Mouse (Mus musculus) bone marrow macrophage, adult 2 months (primary cell): ENCODE measurements around the gene Rexo1. TPM values are rescaled to one million over a fixed set of nuclear protein-coding genes. Genes with fewer than 3 reads are reported as not detected.

Source experiments
- H3K27ac ChIP-seq: 2 replicates; pipeline ENCODE4 v1.5.1; 2012; ENCODE audit warnings: low read depth, low read length; ENCODE audit not compliant: insufficient read depth
- H3K4me1 ChIP-seq: 2 replicates; pipeline ENCODE4 v1.6.1; 2012; ENCODE audit warnings: low read length; ENCODE audit not compliant: control insufficient read depth, insufficient read depth
- H3K4me3 ChIP-seq: 2 replicates; pipeline ENCODE4 v1.5.1; 2012; ENCODE audit warnings: mild to moderate bottlenecking, low read length, moderate library complexity; ENCODE audit not compliant: insufficient read depth
- CTCF ChIP-seq: IDR thresholded peaks from 2 replicates; pipeline ENCODE4 v1.5.1; 2012; ENCODE audit warnings: low read depth, mild to moderate bottlenecking, low read length, moderate library complexity
- POLR2A ChIP-seq: IDR thresholded peaks from 2 replicates; pipeline ENCODE4 v1.6.1; 2012; ENCODE audit warnings: mild to moderate bottlenecking, low read depth, low read length, borderline replicate concordance
- polyA plus RNA-seq: library from polyadenylated mRNA; stranded (reverse); fragments of >200 nt; gene quantifications from 2 replicates; pipeline ENCODE4 v1.2.4, GENCODE M21; 2012; ENCODE audit not compliant: missing spikeins, insufficient read depth, insufficient read length

Gene Rexo1
- polyA plus RNA-seq, 1 experiment, result 29.8 TPM

DNA sequence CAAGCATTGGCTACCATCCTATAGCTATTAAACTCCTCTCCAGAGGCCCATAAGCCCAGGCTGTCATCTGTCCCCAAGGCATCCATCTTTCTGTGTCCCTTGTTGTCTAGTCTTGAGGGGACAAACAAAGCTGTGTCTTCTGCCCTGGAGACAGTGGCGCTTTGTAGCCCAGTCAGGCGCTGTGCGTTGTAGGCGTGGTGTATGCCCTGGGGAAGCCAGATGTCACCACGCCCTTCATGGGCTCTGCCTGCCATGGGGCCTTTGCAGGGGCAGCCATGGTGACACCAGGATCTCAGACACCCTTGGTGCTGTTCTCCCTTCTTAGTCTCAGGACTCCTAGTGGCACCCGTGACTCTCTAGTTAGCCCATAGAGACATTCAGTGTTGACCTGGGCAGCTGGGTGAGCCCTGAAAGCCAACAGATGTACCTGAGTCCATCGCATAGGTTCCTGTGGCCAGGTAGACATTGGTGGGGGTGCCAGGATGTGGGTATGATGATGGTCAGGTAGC, 42.7 kb upstream of the Rexo1 start:
- Histone ChIP-seq H3K4me3 (peak overlapping the region; percentile 96), H3K27ac (peak overlapping the region; percentile 86), H3K4me1 (peaks cover 14% of the 10 kb centered on the region)
- TF ChIP-seq CTCF, result no peak
- no peak for TF ChIP-seq POLR2A

- no peak for TF ChIP-seq CTCF
- no peak for TF ChIP-seq POLR2A
- Histone ChIP-seq H3K4me3 (peak overlapping the region; percentile 96), H3K27ac (peak overlapping the region; percentile 86), H3K4me1 (peaks cover 15% of the 10 kb centered on the region)
Observed at GRCm38 (mm10) chr10:80603364-80603763, 42.0 kb upstream of the Rexo1 start.

DNA sequence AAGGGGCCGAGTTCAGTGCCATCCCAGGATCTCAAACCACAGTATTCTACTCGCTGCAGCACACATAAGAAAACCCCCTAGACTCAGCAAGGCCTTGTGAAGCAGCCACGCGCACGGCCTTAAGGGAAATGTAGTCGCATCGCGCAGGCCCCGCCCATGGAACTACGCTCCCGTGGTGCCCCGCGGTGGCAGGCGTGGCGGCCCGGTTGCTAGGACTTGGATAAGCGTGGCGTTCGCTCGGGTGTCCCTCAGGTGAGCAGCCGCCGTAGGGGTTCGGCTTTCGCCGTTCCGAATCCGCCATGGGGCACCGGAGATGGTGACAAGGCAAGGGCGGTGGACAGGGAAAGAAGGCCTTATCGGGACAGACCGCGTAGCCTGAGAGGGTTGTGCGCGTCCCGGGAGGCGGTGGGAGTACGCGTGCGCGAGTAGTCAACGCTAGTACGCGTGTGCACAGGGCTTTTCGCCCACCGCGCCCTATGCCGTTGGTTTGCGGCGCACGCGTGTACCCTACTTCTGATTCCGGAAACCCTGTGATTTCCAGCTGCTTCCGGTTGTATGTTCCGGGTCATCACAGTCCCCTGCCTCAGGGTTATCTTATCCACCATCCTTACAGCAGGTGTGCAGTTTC, 41.5 kb upstream of the Rexo1 start, which contains the start of the genes Scamp4 and Adat3:
TSS of gene Scamp4 (plus strand) at position 175 of the 628 bp plus-strand sequence.
TSS of gene Adat3 (plus strand) at position 183 of the 628 bp plus-strand sequence.
- Histone ChIP-seq H3K4me1 (peaks cover 21% of the 10 kb centered on the region), H3K4me3 (peak within 1 kb of the TSS; percentile 96), H3K27ac (peak within 1 kb of the TSS; percentile 86)
- no peak for TF ChIP-seq POLR2A
- TF ChIP-seq CTCF, result no peak

DNA sequence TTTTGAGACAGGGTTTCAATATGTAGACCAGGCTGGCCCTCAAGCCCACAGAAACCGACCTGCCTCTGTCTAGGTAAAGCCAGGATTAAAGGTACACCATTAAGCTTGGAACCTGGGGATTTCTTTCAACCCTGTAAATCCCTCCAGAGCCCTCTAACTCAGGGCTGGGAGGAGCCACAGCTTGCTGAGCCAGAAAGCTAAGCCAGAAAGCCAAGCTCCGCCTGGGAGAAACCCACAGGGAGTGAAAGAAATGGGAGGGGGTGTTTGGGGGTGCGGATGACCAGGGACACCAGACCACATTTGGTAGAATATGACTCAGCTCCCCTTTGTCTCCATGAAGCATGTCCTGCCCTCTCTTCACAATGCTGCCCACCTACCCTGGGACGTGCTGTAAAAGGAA, 35.0 kb upstream of the Rexo1 start:
- Histone ChIP-seq H3K27ac (no peak overlapping the region), H3K4me3 (no peak overlapping the region)
- TF ChIP-seq POLR2A (no peak), CTCF (no peak)

DNA sequence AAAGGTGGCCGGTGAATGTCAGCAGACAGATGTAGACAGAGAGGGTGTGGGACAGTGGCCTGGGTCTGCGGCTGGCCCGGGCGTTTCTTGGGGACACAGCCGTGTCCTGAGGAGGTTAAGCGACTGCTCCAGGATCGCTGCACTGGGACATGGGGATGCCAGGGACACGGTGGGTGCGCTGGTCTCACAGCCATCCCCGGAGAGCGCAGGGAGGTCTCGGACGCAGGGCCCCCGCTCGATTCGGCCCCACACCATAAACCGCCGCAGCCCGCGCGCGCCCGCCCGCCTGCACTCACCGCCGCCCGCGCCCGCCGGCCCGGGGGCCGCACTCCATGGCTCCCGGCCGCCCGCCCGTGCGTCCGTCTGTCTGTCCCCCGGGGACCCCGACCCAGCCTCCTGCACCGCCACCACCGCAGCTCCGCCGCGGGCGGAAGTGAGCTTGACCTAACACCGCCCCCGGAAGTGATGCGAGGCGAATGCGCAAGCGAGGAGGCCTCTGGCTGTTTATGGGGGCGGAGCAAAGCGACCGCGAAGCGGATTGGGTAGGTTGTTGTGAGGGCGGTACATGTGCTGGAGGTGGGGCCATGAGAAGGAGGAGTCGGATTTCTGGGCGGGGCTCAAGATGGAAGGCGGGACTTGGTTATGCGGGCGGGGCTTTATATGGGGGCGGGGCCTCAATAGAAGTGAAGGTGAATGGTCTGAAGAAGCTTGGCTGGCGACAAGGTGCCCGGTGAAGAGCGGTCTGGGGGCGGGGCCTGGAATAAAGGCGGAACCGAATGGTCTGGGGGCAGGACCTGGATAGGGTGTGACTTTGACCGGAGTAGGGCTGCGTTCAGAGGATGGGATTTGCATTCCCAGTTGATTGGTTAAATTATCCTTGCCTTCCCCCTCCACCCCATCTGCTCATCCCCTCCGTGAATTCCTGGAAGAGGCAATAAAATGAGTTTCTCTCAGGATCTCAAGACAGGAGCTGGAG, 28.8 kb upstream of the Rexo1 start, which contains the start of gene Abhd17a:
TSS of gene Abhd17a (minus strand) at position 463 of the 976 bp plus-strand sequence.
- TF ChIP-seq CTCF, result no peak
- TF ChIP-seq POLR2A, result peak; percentile 76; the same call in 1 of the 2 replicates
- peak within 1 kb of the TSS; percentile 7; the same call in 1 of the 2 replicates for H3K27ac ChIP-seq
- peaks cover 18% of the 10 kb centered on the region for H3K4me1 ChIP-seq
- H3K4me3 ChIP-seq, result peak within 1 kb of the TSS; percentile 74

More for the DNA sequence above, 35.0 kb upstream of the Rexo1 start:
- peaks cover 26% of the 10 kb centered on the region for H3K4me1 ChIP-seq

DNA sequence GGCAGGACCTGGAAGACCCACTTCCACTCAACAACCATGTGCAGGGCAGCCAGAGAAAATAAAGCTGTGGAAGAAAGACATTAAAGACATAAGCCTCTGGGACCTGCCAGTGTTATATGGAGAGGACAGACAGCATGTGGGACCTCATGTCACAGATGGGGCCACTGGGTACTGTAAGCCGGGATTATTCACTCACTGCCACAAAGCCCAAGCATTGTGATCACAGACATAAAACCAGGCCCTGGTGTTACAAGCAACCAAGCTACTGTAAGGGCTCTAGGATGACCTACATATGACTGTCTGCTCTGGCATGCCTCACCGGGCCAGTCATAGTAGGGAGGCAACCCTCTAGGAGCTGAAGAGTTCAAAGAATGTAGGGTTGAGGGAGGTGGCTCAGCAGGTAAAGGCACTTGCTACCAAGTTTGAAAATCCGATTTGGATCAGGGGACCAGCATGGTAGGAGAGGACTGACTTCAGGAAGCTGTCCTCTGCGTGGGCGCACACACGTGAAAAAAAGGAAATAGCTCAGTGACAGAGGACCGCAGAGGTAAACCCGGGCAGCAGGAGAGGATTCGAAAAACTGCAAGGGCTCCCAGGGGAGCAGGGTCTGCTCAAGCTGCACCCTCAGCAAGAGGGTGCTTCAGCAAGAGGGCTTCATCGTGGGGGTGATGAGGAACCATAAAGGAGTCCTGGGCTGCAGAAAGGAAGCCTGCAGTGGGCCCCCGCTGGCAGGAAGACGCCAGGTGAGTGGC, 27.9 kb upstream of the Rexo1 start:
- H3K4me3 ChIP-seq, result peak overlapping the region; percentile 74
- H3K27ac ChIP-seq, result peak overlapping the region; percentile 7; the same call in 1 of the 2 replicates
- peaks cover 18% of the 10 kb centered on the region for H3K4me1 ChIP-seq
- no peak for TF ChIP-seq CTCF

- Histone ChIP-seq H3K27ac (0 out of 2 replicates have a peak overlapping the region, but pooled peaks have one; percentile 10), H3K4me1 (peaks cover 18% of the 10 kb centered on the region), H3K4me3 (0 out of 2 replicates have a peak overlapping the region, but pooled peaks have one; percentile 12)
- no peak for TF ChIP-seq CTCF
- TF ChIP-seq POLR2A, result no peak
Observed at GRCm38 (mm10) chr10:80587305-80587657, 25.9 kb upstream of the Rexo1 start.

- no peak for TF ChIP-seq POLR2A
- no peak for TF ChIP-seq CTCF
- 0 out of 2 replicates have a peak overlapping the region, but pooled peaks have one; percentile 10 for H3K27ac ChIP-seq
- H3K4me3 ChIP-seq, result 0 out of 2 replicates have a peak overlapping the region, but pooled peaks have one; percentile 12
- H3K4me1 ChIP-seq, result peaks cover 18% of the 10 kb centered on the region
Observed at GRCm38 (mm10) chr10:80586407-80587304, 25.3 kb upstream of the Rexo1 start.

GRCm38 (mm10) chr10:80585581-80585980, 24.2 kb upstream of the Rexo1 start:
- Histone ChIP-seq H3K27ac (no peak overlapping the region), H3K4me1 (peaks cover 18% of the 10 kb centered on the region), H3K4me3 (no peak overlapping the region)
- TF ChIP-seq POLR2A (no peak), CTCF (no peak)
